Mouse (Mus musculus) embryonic facial prominence, embryonic 10.5 days (tissue): ENCODE measurements at regions not wholly inside any gene's neighbourhood (a gene's known extent, or its start where the extent isn't known, plus 50 kb on each side); places are given as distances from the start of the nearest gene placed in this dataset.

ENCODE experiments used
- DNase-seq: peaks from one replicate; pipeline ENCODE4 v3.0.0-alpha.2; 2017; ENCODE audit warnings: low spot score
- H3K27ac ChIP-seq: fragments of 300-500 bp; sonication (generic); replicated peaks from 2 replicates; pipeline ENCODE4 v1.5.1; 2016; ENCODE audit warnings: mild to moderate bottlenecking
- H3K27me3 ChIP-seq: fragments of 300-500 bp; sonication (generic); replicated peaks from 2 replicates; pipeline ENCODE4 v1.6.1; 2016; ENCODE audit warnings: low read depth, mild to moderate bottlenecking; ENCODE audit not compliant: poor library complexity, severe bottlenecking
- H3K36me3 ChIP-seq: fragments of 300-500 bp; sonication (generic); replicated peaks from 2 replicates; pipeline ENCODE4 v1.6.1; 2016; ENCODE audit warnings: mild to moderate bottlenecking, moderate library complexity
- H3K4me1 ChIP-seq: fragments of 300-500 bp; sonication (generic); 2 replicates; pipeline ENCODE4 v1.6.1; 2016
- H3K4me3 ChIP-seq: fragments of 300-500 bp; sonication (generic); 2 replicates; pipeline ENCODE4 v1.5.1; 2016; ENCODE audit warnings: mild to moderate bottlenecking, moderate library complexity
- H3K9me3 ChIP-seq: fragments of 300-500 bp; sonication (generic); 2 replicates; pipeline ENCODE4 v1.6.1; 2016; ENCODE audit warnings: mild to moderate bottlenecking
- WGBS: fragments of 180-500 bp; shearing (Covaris S2); methylation state at CpG from one replicate; pipeline ENCODE4 v1.1.7; 2016; 5-methylcytosine and 5-hydroxymethylcytosine counted together

GRCm38 (mm10) chr16:55735476-55735968 is 103.2 kb downstream of the Nfkbiz start:
- WGBS: 93% methylated on average over 7 of the region's 7 CpGs

GRCm38 (mm10) chr16:55734301-55734700 is 104.4 kb downstream of the Nfkbiz start:
- Histone ChIP-seq H3K27ac (no peak overlapping the region), H3K9me3 (no peaks in the 10 kb centered on the region), H3K4me1 (0 out of 2 replicates have a peak, but pooled peaks cover 5% of the 10 kb centered on the region), H3K36me3 (no peaks in the 10 kb centered on the region), H3K4me3 (no peak overlapping the region), H3K27me3 (no peaks in the 10 kb centered on the region)
- 78% methylated on average over 11 of the region's 11 CpGs for WGBS
- DNase-seq: no peak

More at GRCm38 (mm10) chr16:55735476-55735968, 103.2 kb downstream of the Nfkbiz start:
- Histone ChIP-seq H3K27me3 (no peaks in the 10 kb centered on the region), H3K4me1 (0 out of 2 replicates have a peak, but pooled peaks cover 5% of the 10 kb centered on the region), H3K36me3 (no peaks in the 10 kb centered on the region), H3K9me3 (no peaks in the 10 kb centered on the region), H3K4me3 (no peak overlapping the region), H3K27ac (no peak overlapping the region)
- no peak for DNase-seq

GRCm38 (mm10) chr16:55733751-55734150 is 104.9 kb downstream of the Nfkbiz start:
- H3K9me3 ChIP-seq: no peaks in the 10 kb centered on the region
- DNase-seq: no peak
- no peak overlapping the region for H3K4me3 ChIP-seq
- no peaks in the 10 kb centered on the region for H3K36me3 ChIP-seq
- H3K27me3 ChIP-seq: no peaks in the 10 kb centered on the region
- 0 out of 2 replicates have a peak, but pooled peaks cover 5% of the 10 kb centered on the region for H3K4me1 ChIP-seq
- WGBS: 77% methylated on average over 4 of the region's 4 CpGs
- no peak overlapping the region for H3K27ac ChIP-seq

GRCm38 (mm10) chr16:55731003-55731402 is 107.7 kb downstream of the Nfkbiz start:
- Histone ChIP-seq H3K4me1 (0 out of 2 replicates have a peak, but pooled peaks cover 5% of the 10 kb centered on the region), H3K27me3 (no peaks in the 10 kb centered on the region), H3K27ac (no peak overlapping the region), H3K36me3 (no peaks in the 10 kb centered on the region), H3K4me3 (no peak overlapping the region), H3K9me3 (no peaks in the 10 kb centered on the region)
- WGBS: 82% methylated on average over 8 of the region's 8 CpGs
- DNase-seq: no peak

GRCm38 (mm10) chr16:55726538-55726937 is 112.2 kb downstream of the Nfkbiz start:
- no peak overlapping the region for H3K4me3 ChIP-seq
- no peaks in the 10 kb centered on the region for H3K27me3 ChIP-seq
- no peak for DNase-seq
- H3K4me1 ChIP-seq: 0 out of 2 replicates have a peak, but pooled peaks cover 5% of the 10 kb centered on the region
- H3K36me3 ChIP-seq: no peaks in the 10 kb centered on the region
- 64% methylated on average over 3 of the region's 3 CpGs for WGBS
- no peaks in the 10 kb centered on the region for H3K9me3 ChIP-seq
- H3K27ac ChIP-seq: no peak overlapping the region

GRCm38 (mm10) chr16:55720430-55720829 is 118.3 kb downstream of the Nfkbiz start:
- Histone ChIP-seq H3K4me1 (no peaks in the 10 kb centered on the region), H3K9me3 (no peaks in the 10 kb centered on the region), H3K27me3 (no peaks in the 10 kb centered on the region), H3K4me3 (no peak overlapping the region), H3K27ac (no peak overlapping the region), H3K36me3 (no peaks in the 10 kb centered on the region)
- WGBS: 66% methylated on average over 3 of the region's 3 CpGs
- DNase-seq: no peak

- DNase-seq: no peak
- Histone ChIP-seq H3K4me3 (no peak overlapping the region), H3K36me3 (no peaks in the 10 kb centered on the region), H3K9me3 (no peaks in the 10 kb centered on the region), H3K27ac (no peak overlapping the region), H3K4me1 (peaks cover 6% of the 10 kb centered on the region), H3K27me3 (no peaks in the 10 kb centered on the region)
- 52% methylated on average over 3 of the region's 3 CpGs for WGBS
Observed at GRCm38 (mm10) chr16:55710017-55710416, 128.7 kb downstream of the Nfkbiz start.

- Histone ChIP-seq H3K9me3 (no peaks in the 10 kb centered on the region), H3K4me3 (no peak overlapping the region), H3K4me1 (peaks cover 6% of the 10 kb centered on the region), H3K27ac (no peak overlapping the region), H3K27me3 (no peaks in the 10 kb centered on the region), H3K36me3 (no peaks in the 10 kb centered on the region)
- no peak for DNase-seq
Observed at GRCm38 (mm10) chr16:55706502-55706901, 132.2 kb downstream of the Nfkbiz start.

- Histone ChIP-seq H3K4me1 (no peaks in the 10 kb centered on the region; the same call in 1 of the 2 replicates), H3K27me3 (no peaks in the 10 kb centered on the region), H3K9me3 (no peaks in the 10 kb centered on the region), H3K4me3 (no peak overlapping the region), H3K27ac (no peak overlapping the region), H3K36me3 (no peaks in the 10 kb centered on the region)
- WGBS: 81% methylated on average over 3 of the region's 3 CpGs
- no peak for DNase-seq
Observed at GRCm38 (mm10) chr16:55698489-55698892, 140.2 kb downstream of the Nfkbiz start.

GRCm38 (mm10) chr16:55691069-55691468 is 147.6 kb downstream of the Nfkbiz start:
- WGBS: 93% methylated on average over 2 of the region's 2 CpGs
- no peak overlapping the region for H3K27ac ChIP-seq
- no peaks in the 10 kb centered on the region for H3K27me3 ChIP-seq
- H3K36me3 ChIP-seq: no peaks in the 10 kb centered on the region
- no peak for DNase-seq
- H3K4me3 ChIP-seq: no peak overlapping the region
- no peaks in the 10 kb centered on the region for H3K9me3 ChIP-seq
- H3K4me1 ChIP-seq: no peaks in the 10 kb centered on the region

- 87% methylated on average over 1 of the region's 1 CpGs for WGBS
- no peak for DNase-seq
- Histone ChIP-seq H3K4me1 (no peaks in the 10 kb centered on the region), H3K36me3 (no peaks in the 10 kb centered on the region), H3K27me3 (no peaks in the 10 kb centered on the region), H3K4me3 (no peak overlapping the region), H3K9me3 (no peaks in the 10 kb centered on the region), H3K27ac (no peak overlapping the region)
Observed at GRCm38 (mm10) chr16:55663946-55664345, 174.8 kb downstream of the Nfkbiz start.

GRCm38 (mm10) chr16:55636667-55637450 is 201.8 kb downstream of the Nfkbiz start:
- H3K27me3 ChIP-seq: no peaks in the 10 kb centered on the region
- no peaks in the 10 kb centered on the region for H3K36me3 ChIP-seq
- no peak for DNase-seq
- H3K4me1 ChIP-seq: no peaks in the 10 kb centered on the region
- WGBS: 66% methylated on average over 3 of the region's 3 CpGs
- no peaks in the 10 kb centered on the region for H3K9me3 ChIP-seq
- no peak overlapping the region for H3K27ac ChIP-seq
- H3K4me3 ChIP-seq: no peak overlapping the region

- 89% methylated on average over 4 of the region's 4 CpGs for WGBS
- Histone ChIP-seq H3K27me3 (no peaks in the 10 kb centered on the region), H3K9me3 (no peaks in the 10 kb centered on the region), H3K27ac (no peak overlapping the region), H3K36me3 (no peaks in the 10 kb centered on the region), H3K4me1 (no peaks in the 10 kb centered on the region), H3K4me3 (no peak overlapping the region)
- DNase-seq: no peak
Observed at GRCm38 (mm10) chr16:55636224-55636623, 202.5 kb downstream of the Nfkbiz start.
